Mouse (Mus musculus) embryonic fibroblast, embryonic 13.5 days (primary cell): Measurements from ENCODE around the gene Pex1.

Experiments
- CTCF ChIP-seq: IDR thresholded peaks from 2 replicates; pipeline ENCODE4 v1.5.1; 2011; ENCODE audit warnings: mild to moderate bottlenecking, control low read depth, low read length, moderate library complexity, borderline replicate concordance; ENCODE audit not compliant: insufficient read depth
- POLR2A ChIP-seq: IDR thresholded peaks from 2 replicates; pipeline ENCODE4 v1.6.1; 2011; ENCODE audit warnings: low read depth, mild to moderate bottlenecking, control low read depth, low read length, moderate library complexity

DNA sequence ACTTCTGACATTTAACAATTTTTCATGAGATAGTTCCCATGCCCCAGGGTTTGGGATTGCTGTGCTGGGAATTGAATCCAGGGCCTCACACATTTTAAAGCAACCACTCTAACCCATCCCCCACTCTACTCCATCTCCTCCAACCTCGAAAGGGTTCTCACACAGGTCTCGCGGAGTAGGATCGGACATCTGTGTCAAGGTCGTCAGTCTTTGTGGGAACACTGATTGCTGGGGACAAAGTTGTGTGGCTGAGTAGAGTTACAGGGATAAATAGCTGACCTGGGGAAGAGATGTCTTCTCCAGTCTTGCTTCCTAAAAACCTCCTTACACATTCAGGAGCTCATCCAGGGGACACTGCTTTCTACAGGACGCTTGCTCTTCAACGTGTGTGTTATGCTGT, 16.8 kb upstream of the Pex1 start:
- TF ChIP-seq POLR2A: no peak
- no peak for TF ChIP-seq CTCF
